Mouse (Mus musculus): ENCODE data around the gene 1110002E22Rik. TPM values are rescaled to one million over a fixed set of nuclear protein-coding genes. Genes with fewer than 3 reads are reported as not detected.

The 1110002E22Rik gene
- polyA plus RNA-seq, 2 experiments: 0.01 TPM; not detected in 1

- no peak overlapping the region for H3K4me2 ChIP-seq (ENCODE audit: low read depth)
- no peaks in the 10 kb centered on the region for H3K9me3 ChIP-seq (ENCODE audit: control insufficient read depth, low read length)
- no peak overlapping the region for H3K9ac ChIP-seq (replicated peaks)
- 56% methylated on average over 5 of the region's 5 CpGs for WGBS (ENCODE audit: insufficient replicate concordance)
- ATAC-seq (ENCODE audit: insufficient read depth): no peak
- no peak overlapping the region for H3K4me3 ChIP-seq (ENCODE audit: insufficient read depth in 1 of 2, low read depth in 2 of 2, low read length in 2 of 2)
- H3K4me1 ChIP-seq (replicated peaks; ENCODE audit: control insufficient read depth in 2 of 2, insufficient read depth in 2 of 2, low read length in 1 of 2): peaks cover 0 to 2% of the 10 kb centered on the region in 2 experiments; a peak in 1 of 4 replicates
- no peak for DNase-seq (ENCODE audit: low read depth in 3 of 3, low spot score in 3 of 3)
- no peaks in the 10 kb centered on the region for H3K27me3 ChIP-seq (ENCODE audit: control insufficient read depth, insufficient read depth, low read length)
- no peak for TF ChIP-seq CTCF (IDR thresholded peaks at IDR 0.05; ENCODE audit: low read depth)
- no peak for TF ChIP-seq EP300 (IDR thresholded peaks at IDR 0.05; ENCODE audit: low read depth)
- no peaks in the 10 kb centered on the region for H3K36me3 ChIP-seq (replicated peaks; ENCODE audit: control insufficient read depth, insufficient read depth, low read depth)
- H3K27ac ChIP-seq: no peak overlapping the region
Observed at GRCm38 (mm10) chr3:138027575-138028362, 37.1 kb upstream of the 1110002E22Rik start.

DNA sequence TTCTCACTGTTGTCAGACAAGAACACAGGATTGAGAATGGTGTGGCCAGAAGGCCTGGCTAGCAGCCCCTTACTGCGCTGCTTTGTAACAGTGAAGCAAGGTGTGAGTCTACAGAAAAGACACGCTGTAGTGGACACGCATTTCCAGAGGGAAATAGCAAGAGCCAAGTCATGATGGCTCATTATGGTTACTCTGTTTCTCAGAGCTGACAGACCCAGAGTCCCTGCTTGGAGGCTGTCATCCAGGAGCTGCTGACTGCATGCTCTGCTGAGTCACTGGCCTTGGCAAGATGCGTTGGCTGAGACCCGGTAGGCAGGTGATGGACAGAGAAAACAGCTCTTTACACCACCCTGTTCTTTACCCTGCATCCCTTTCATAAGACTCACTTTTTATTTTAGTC, 35.5 kb upstream of the 1110002E22Rik start:
- Histone ChIP-seq H3K4me3 (ENCODE audit: insufficient read depth in 1 of 2, low read depth in 2 of 2, low read length in 2 of 2) (no peak overlapping the region), H3K4me1 (replicated peaks; ENCODE audit: control insufficient read depth in 2 of 2, insufficient read depth in 2 of 2, low read length in 1 of 2) (peaks cover 0 to 2% of the 10 kb centered on the region in 2 experiments; a peak in 1 of 4 replicates), H3K27ac (no peak overlapping the region), H3K27me3 (ENCODE audit: control insufficient read depth, insufficient read depth, low read length) (no peaks in the 10 kb centered on the region), H3K4me2 (ENCODE audit: low read depth) (no peak overlapping the region), H3K36me3 (replicated peaks; ENCODE audit: control insufficient read depth, insufficient read depth, low read depth) (no peaks in the 10 kb centered on the region), H3K9ac (replicated peaks) (no peak overlapping the region), H3K9me3 (ENCODE audit: control insufficient read depth, low read length) (no peaks in the 10 kb centered on the region)
- 67% methylated on average over 5 of the region's 5 CpGs for WGBS (ENCODE audit: insufficient replicate concordance)
- TF ChIP-seq EP300 (IDR thresholded peaks at IDR 0.05; ENCODE audit: low read depth): no peak
- TF ChIP-seq CTCF (IDR thresholded peaks at IDR 0.05; ENCODE audit: low read depth): no peak
- DNase-seq (ENCODE audit: low read depth in 3 of 3, low spot score in 3 of 3) (no peak), ATAC-seq (ENCODE audit: insufficient read depth) (no peak)

DNA sequence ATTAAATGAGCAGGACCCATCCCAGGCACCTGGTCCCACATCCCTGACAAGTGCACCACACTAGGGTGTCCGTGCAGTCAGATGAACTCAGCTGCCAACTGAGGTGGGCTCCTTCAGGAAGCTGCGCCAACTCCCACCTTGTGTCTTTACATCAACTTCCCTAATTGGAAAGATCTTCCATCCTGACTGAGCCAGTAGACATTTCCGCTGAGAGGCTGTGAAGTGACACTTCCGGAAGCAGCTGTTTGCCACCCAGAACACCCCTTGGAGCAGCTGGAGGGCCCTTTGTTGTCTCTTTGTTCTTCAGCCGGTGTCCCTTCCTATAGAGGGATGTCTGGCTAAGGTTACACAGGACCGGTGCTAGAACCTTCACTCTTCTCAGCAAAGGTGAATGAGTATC, 34.3 kb upstream of the 1110002E22Rik start:
- 50% methylated on average over 6 of the region's 6 CpGs for WGBS (ENCODE audit: insufficient replicate concordance)
- Histone ChIP-seq H3K36me3 (replicated peaks; ENCODE audit: control insufficient read depth, insufficient read depth, low read depth) (no peaks in the 10 kb centered on the region), H3K9ac (replicated peaks) (no peak overlapping the region), H3K27ac (no peak overlapping the region), H3K9me3 (ENCODE audit: control insufficient read depth, low read length) (no peaks in the 10 kb centered on the region), H3K4me1 (replicated peaks; ENCODE audit: control insufficient read depth in 2 of 2, insufficient read depth in 2 of 2, low read length in 1 of 2) (peaks cover 0 to 2% of the 10 kb centered on the region in 2 experiments; a peak in 1 of 4 replicates), H3K4me3 (ENCODE audit: insufficient read depth in 1 of 2, low read depth in 2 of 2, low read length in 2 of 2) (no peak overlapping the region), H3K27me3 (ENCODE audit: control insufficient read depth, insufficient read depth, low read length) (no peaks in the 10 kb centered on the region), H3K4me2 (ENCODE audit: low read depth) (no peak overlapping the region)
- DNase-seq (ENCODE audit: low read depth in 3 of 3, low spot score in 3 of 3) (no peak), ATAC-seq (ENCODE audit: insufficient read depth) (no peak)
- TF ChIP-seq CTCF (IDR thresholded peaks at IDR 0.05; ENCODE audit: low read depth) (no peak), EP300 (IDR thresholded peaks at IDR 0.05; ENCODE audit: low read depth) (no peak)

GRCm38 (mm10) chr3:138033986-138034385, 30.9 kb upstream of the 1110002E22Rik start:
- H3K4me1 ChIP-seq (replicated peaks; ENCODE audit: control insufficient read depth in 2 of 2, insufficient read depth in 2 of 2, low read length in 1 of 2): no peaks in the 10 kb centered on the region
- no peak for ATAC-seq (ENCODE audit: insufficient read depth)
- no peaks in the 10 kb centered on the region for H3K36me3 ChIP-seq (replicated peaks; ENCODE audit: control insufficient read depth, insufficient read depth, low read depth)
- 47% methylated on average over 6 of the region's 6 CpGs for WGBS (ENCODE audit: insufficient replicate concordance)
- H3K4me2 ChIP-seq (ENCODE audit: low read depth): no peak overlapping the region
- H3K27ac ChIP-seq: no peak overlapping the region
- H3K9ac ChIP-seq (replicated peaks): no peak overlapping the region
- no peak for DNase-seq (ENCODE audit: low read depth in 3 of 3, low spot score in 3 of 3)
- H3K4me3 ChIP-seq (ENCODE audit: insufficient read depth in 1 of 2, low read depth in 2 of 2, low read length in 2 of 2): no peak overlapping the region
- H3K27me3 ChIP-seq (ENCODE audit: control insufficient read depth, insufficient read depth, low read length): no peaks in the 10 kb centered on the region
- no peaks in the 10 kb centered on the region for H3K9me3 ChIP-seq (ENCODE audit: control insufficient read depth, low read length)
- TF ChIP-seq EP300 (IDR thresholded peaks at IDR 0.05; ENCODE audit: low read depth) (no peak), CTCF (IDR thresholded peaks at IDR 0.05; ENCODE audit: low read depth) (no peak)

DNA sequence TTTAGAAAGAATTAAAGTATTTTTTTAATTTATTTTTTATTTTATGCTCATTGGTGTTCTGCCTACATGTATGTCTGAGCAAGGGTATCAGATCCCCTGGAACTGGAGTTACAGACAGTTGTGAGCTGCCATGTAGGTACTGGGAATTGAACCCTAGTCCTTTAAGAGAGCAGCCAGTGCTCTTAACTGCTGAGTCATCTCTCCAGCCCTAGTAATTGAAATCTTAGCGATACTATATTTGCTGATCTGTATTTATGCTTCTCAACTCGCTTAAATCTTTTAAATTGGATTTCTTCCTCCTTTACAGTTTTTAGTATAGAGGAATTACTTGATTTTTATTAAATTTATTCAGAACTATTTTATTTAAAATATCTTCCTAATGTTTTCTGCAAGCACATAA, 23.9 kb upstream of the 1110002E22Rik start:
- Histone ChIP-seq H3K36me3 (replicated peaks; ENCODE audit: control insufficient read depth, insufficient read depth, low read depth) (no peaks in the 10 kb centered on the region), H3K9ac (replicated peaks) (no peak overlapping the region), H3K27me3 (ENCODE audit: control insufficient read depth, insufficient read depth, low read length) (no peaks in the 10 kb centered on the region), H3K27ac (no peak overlapping the region), H3K4me2 (ENCODE audit: low read depth) (no peak overlapping the region), H3K4me3 (ENCODE audit: insufficient read depth in 1 of 2, low read depth in 2 of 2, low read length in 2 of 2) (no peak overlapping the region), H3K9me3 (ENCODE audit: control insufficient read depth, low read length) (no peaks in the 10 kb centered on the region), H3K4me1 (replicated peaks; ENCODE audit: control insufficient read depth in 2 of 2, insufficient read depth in 2 of 2, low read length in 1 of 2) (no peaks in the 10 kb centered on the region)
- no peak for DNase-seq (ENCODE audit: low read depth in 3 of 3, low spot score in 3 of 3)
- TF ChIP-seq EP300 (IDR thresholded peaks at IDR 0.05; ENCODE audit: low read depth): no peak
- TF ChIP-seq CTCF (IDR thresholded peaks at IDR 0.05; ENCODE audit: low read depth): no peak
- no peak for ATAC-seq (ENCODE audit: insufficient read depth)
- 44% methylated on average over 2 of the region's 2 CpGs for WGBS (ENCODE audit: insufficient replicate concordance)

Data from liver, embryonic 14.5 days (tissue).